Mouse (Mus musculus): ENCODE data around the gene Galnt18.

The Galnt18 gene

DNA sequence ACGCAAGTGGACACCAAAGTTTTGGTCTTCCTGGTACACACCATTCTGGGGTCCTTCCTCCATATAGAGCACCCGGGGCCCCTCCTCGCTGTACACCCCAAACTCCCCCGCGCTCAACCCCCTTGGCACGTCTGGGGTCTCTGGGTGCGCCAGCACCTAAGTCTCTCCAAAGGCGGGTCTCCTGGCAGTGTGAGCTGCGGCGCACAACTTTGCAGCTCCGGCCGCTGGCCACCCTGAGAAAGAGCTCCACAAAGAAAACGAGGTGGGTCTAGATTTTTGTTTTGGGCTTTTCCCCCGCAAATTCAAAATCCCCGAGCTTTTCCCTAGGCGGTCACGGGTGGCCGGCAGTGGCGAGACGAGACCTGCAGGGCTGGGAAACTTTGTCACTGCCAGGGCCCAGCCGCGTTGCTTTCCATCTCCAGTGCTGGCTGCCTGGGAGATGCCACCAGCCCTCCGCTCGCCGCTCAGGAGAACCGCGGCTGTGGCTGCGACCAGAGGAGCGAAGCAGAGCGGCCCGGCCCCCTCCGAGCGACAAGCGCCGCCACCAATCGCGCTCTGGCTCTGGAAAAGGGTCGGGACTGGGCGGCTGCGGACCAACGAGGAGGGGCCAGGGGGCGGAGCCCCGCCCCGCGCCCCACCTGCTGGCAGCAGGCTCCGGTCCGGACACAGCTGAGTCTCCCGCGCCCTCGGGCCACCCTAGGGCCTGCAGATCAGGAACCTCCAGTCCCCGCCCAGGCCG, at the start of gene Galnt18:
Gene Galnt18, minus strand, starts transcription at position 474 of the 739 bp plus-strand sequence.
- peak; percentile 6 to 24 for DNase-seq (ENCODE audit: low spot score in 2 of 2)

GRCm38 (mm10) chr7:111827337-111827736, 47.6 kb upstream of the Galnt18 start:
- no peak for DNase-seq (ENCODE audit: low spot score in 2 of 2)

- no peak for DNase-seq (ENCODE audit: low spot score in 2 of 2)
Observed at GRCm38 (mm10) chr7:111813093-111813492, 33.3 kb upstream of the Galnt18 start.

DNA sequence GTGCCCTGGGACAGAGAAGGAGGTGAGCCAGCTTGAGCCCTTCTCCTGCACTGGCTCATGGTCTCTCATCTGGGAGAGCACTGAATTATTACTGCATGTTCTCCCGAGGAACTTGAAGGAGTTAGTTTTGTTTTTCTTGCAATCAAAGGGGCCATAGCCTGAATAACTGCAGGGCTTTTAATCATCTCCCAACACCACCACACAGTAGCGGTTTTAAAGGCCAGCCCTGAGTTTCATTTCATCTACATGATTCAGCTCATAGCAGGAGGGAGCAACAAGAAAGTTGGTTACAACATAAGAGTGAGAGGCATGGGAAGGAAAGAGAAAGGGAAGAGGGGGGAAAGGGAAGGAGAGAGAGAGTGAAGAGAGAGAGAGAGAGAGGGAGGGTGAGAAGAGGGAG, 31.3 kb upstream of the Galnt18 start:
- no peak for DNase-seq (ENCODE audit: low spot score in 2 of 2)

- DNase-seq (ENCODE audit: low spot score in 2 of 2): no peak
Observed at GRCm38 (mm10) chr7:111809796-111810195, 30.0 kb upstream of the Galnt18 start.

DNA sequence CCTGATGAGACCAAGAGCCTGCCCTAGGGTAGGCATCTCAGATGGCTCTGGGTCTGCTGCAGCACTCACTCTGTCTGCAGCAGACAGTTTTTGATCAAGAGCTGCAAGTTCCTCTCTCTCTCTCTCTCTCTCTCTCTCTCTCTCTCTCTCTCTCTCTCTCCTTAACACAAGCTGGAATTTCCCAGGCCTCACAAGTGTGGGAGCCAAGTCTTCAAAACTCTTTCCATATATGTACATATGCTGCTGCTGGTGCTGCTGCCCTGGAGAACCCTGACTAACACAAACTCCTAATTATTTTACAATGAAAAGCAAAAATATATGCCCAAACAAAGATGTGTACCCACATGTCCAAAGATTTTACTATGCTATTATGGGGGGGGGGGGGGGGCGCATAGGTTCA, 26.3 kb upstream of the Galnt18 start:
- DNase-seq (ENCODE audit: low spot score in 2 of 2): no peak

DNA sequence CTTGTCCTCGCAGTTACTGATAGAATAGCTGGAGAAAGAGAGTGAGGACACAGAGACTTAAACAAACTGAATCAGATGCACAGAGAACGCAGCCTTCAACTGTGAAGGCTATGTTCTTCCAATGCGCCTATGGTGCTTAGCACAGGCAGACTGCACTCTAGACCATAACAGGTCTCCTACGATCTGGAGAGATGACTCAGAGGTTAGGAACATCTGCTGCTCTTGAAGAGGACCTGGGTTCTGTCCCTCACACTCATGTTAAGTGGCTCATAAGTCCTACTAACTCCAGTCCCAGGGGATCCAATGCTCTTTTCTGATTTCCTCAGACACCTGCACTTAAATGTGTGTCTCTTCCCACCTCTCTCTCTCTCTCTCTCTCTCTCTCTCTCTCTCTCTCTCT, 24.9 kb upstream of the Galnt18 start:
- no peak for DNase-seq (ENCODE audit: low spot score in 2 of 2)

- DNase-seq (ENCODE audit: low spot score in 2 of 2): no peak
Observed at GRCm38 (mm10) chr7:111800785-111801184, 21.0 kb upstream of the Galnt18 start.

GRCm38 (mm10) chr7:111800120-111800519, 20.3 kb upstream of the Galnt18 start:
- DNase-seq (ENCODE audit: low spot score in 2 of 2): no peak

- no peak for DNase-seq (ENCODE audit: low spot score in 2 of 2)
Observed at GRCm38 (mm10) chr7:111799021-111799420, 19.2 kb upstream of the Galnt18 start.

DNA sequence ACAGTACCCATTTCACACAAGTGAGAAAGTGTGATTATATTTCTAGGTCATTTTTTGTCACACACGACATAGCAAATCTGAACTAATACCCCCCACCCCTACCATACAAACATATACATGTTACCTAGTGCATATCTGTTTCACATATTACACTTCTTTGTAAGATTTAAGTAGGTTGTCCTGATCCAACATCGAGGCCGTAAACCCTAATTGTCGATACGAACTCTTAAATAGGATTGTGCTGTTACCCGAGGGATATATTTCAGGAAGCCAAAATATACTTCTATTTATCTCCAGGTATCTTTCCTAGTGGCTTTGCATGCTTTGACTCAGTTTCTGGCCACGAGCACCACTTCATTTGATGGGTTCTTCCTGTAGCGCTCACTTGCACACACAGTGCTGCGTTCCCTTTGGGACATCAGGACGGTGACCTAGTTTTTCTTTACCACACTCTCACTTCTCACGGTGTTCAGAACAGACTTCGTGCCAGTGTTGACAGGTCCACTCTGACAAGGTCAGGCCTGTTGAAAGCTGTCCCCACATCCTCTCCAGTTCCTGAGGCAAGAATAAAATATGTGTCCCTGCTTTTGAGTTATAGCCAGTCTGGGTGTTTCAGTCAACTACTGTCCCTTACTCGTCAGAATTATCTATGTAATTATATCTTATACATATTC, 17.7 kb upstream of the Galnt18 start:
- no peak for DNase-seq (ENCODE audit: low spot score in 2 of 2)

DNA sequence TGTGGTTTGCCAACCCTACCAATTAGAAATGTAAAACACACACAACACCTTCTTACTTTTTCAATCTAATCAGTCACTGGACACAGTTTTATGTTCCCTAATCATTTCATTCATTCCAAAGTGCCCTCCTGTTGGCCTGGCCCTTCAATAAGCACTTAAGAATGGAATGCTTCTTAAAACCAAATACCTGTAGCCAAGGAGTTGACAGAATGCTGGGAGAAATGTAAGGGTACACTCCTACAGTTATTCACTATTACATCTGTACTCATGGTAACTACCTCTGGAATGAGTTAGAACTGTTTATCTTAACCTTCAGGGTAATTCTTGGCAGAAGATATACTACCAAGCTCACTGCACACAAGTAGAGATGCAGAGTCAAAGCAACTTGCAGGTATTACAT, 15.3 kb upstream of the Galnt18 start:
- no peak for DNase-seq (ENCODE audit: low spot score in 2 of 2)

DNA sequence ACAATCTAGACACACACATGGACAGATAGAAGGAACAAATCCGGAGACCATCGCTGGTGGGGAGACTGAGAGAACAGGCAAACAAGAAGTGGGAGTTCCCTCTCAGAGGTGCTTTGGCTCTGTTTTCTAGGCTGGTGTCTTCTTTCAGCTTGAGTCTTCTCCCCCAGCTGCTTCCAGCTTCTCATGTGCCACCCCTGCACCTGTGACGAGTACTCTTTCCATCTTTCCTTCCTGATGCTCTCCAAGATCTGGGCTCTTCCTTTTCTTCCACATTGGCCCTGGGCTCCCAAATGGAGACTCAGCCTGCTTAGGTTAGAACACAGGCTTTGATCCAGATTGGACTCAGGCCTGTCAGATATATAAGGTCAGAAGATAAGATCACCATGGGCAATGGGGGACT, 12.4 kb upstream of the Galnt18 start:
- DNase-seq (ENCODE audit: low spot score in 2 of 2): no peak

DNA sequence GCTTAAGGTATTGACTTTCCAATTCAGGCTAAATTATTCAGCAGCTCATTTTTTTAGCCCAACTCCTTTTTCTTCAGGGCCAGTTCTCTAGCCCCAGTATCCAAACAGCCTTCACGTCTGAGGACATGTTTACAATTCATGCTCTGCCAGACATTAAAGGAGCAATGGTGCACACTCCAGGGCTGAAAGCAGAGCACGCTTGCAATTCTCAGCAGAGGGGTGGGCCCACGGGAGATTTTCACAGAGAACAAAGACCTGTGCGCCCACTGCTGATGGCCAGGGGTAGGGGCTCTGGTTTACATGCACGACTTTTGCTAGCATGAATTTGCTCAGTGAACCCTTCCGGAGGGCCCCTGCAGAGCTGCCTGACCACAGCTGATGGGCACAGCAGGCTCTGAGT, 11.6 kb upstream of the Galnt18 start:
- DNase-seq (ENCODE audit: low spot score in 2 of 2): no peak

- DNase-seq (ENCODE audit: low spot score in 2 of 2): no peak
Observed at GRCm38 (mm10) chr7:111787921-111788320, 8.1 kb upstream of the Galnt18 start.

GRCm38 (mm10) chr7:111785478-111785877, 5.7 kb upstream of the Galnt18 start:
- DNase-seq (ENCODE audit: low spot score in 2 of 2): no peak

GRCm38 (mm10) chr7:111782126-111782525, 2.3 kb upstream of the Galnt18 start:
- peak in 1 of 2 experiments; percentile 33 for DNase-seq (ENCODE audit: low spot score in 2 of 2)

GRCm38 (mm10) chr7:111781316-111781715, 1.5 kb upstream of the Galnt18 start:
- no peak for DNase-seq (ENCODE audit: low spot score in 2 of 2)

GRCm38 (mm10) chr7:111778789-111779503, 831 bp downstream of the Galnt18 start:
- no peak for DNase-seq (ENCODE audit: low spot score in 2 of 2)

GRCm38 (mm10) chr7:111778212-111778611, 1.6 kb downstream of the Galnt18 start:
- no peak for DNase-seq (ENCODE audit: low spot score in 2 of 2)

DNA sequence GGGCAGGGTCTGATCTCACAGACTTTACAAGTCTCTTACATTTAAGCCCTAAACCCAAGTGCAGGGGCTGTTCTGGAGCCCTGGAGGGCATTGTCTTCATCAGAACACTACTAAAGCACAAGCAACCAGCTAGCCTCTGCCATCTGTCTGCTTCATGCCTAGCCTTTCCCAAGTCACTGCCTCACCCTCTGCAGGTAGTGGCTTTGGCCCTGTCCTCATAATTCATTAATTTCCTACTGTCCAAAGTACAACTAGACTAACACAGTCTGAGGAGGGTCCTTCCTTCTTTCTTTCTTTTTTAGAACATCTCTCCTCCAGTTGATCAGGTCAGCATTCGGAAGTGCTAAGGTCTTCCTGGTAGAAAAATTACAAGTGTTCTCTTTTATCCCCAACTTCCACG, 2.6 kb downstream of the Galnt18 start:
- DNase-seq (ENCODE audit: low spot score in 2 of 2): no peak

GRCm38 (mm10) chr7:111776160-111776559, 3.6 kb downstream of the Galnt18 start:
- no peak for DNase-seq (ENCODE audit: low spot score in 2 of 2)

DNA sequence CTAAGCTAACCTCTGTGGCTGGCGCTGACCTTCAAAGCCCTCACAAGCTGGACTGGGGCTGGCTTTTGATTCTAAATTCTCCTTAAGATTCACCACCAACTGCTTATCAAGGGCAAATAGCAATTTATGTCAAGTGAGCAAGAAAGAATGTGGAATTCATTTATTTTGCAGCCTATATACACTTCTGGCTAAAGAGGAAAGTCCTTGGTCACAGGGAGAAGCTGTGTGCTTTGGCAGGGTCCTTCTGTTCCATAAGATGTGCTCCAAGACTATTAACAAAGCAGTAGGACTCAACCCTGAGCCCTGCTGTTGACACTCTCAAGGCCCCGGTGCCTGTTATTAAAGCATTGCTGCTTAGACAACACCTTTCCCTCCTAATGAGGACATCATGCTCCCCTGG, 7.4 kb downstream of the Galnt18 start:
- no peak for DNase-seq (ENCODE audit: low spot score in 2 of 2)

All from thymus, postnatal 10 days (tissue).